Mouse (Mus musculus) bone marrow, adult 2 months (tissue): Measurements from ENCODE around the gene Sox5.

Source experiments
- CTCF ChIP-seq: fragments of 200-500 bp; IDR thresholded peaks from 2 replicates; pipeline ENCODE4 v1.5.1; 2011; ENCODE audit warnings: low read length, control low read depth; ENCODE audit not compliant: control insufficient read depth, insufficient read depth
- POLR2A ChIP-seq: fragments of 200-500 bp; IDR thresholded peaks from 2 replicates; pipeline ENCODE4 v1.6.1; 2011; ENCODE audit warnings: low read depth, mild to moderate bottlenecking, control low read depth, low read length, borderline replicate concordance; ENCODE audit not compliant: control insufficient read depth

DNA sequence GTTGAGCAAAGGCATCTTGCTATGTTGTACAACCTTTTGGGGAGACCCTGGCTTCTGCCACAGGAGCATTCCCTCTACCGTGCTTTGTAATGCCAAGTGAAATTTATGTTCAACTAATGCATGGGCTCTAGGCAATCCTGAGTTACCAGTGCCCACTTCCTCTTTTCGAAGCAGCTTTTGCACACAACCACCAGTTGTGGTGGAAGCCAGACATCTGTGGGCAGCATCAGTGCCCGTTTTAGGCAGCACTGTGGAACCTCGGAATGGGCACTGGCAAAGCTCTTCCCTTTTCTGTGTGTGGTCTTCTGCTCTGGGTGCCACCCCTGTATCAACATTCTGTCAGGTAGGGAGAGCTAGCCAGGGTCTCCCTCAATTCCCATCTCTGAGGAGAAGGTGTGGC lies 36.2 kb upstream of the Sox5 start:
- no peak for TF ChIP-seq CTCF
- no peak for TF ChIP-seq POLR2A
